Mouse (Mus musculus): Measurements from ENCODE around the gene Depp1. TPM values are rescaled to one million over a fixed set of nuclear protein-coding genes. Genes with fewer than 3 reads are reported as not detected.
A peak's percentile ranks its signal among the peaks of the same experiment; 100 is the strongest.
"Not testable (repeated sequence)": the region's sequence is repeated elsewhere in the genome, so short reads cannot be mapped to it uniquely, and the experiment has no call there.

Depp1 gene
- total RNA-seq (2014; rRNA removed) (1.4 and 5.0 TPM in 2 replicates), polyA plus RNA-seq (2015; fragmentation: Nextera tagmentation; extraction: Ambion mirVana) (3.1 TPM in 2 replicates)

GRCm38 (mm10) chr6:116650406-116650805, at the start of gene Depp1:
TSS of gene Depp1 (plus strand) at chr6:116650609.
- Histone ChIP-seq H3K4me1 (ENCODE audit: insufficient read depth, low read length) (no peaks in the 10 kb centered on the region), H3K27me3 (ENCODE audit: insufficient read depth, low read length) (no peaks in the 10 kb centered on the region), H3K9ac (replicated peaks; ENCODE audit: low read length, poor library complexity, severe bottlenecking) (no peak within 1 kb of the TSS), H3K4me2 (ENCODE audit: low read depth, low read length, poor library complexity, severe bottlenecking) (no peak within 1 kb of the TSS), H3K4me3 (ENCODE audit: low read depth, low read length) (no peak within 1 kb of the TSS), H3K9me3 (ENCODE audit: low read length) (no peaks in the 10 kb centered on the region), H3K36me3 (ENCODE audit: insufficient read depth, low read length) (no peaks in the 10 kb centered on the region), H3K27ac (ENCODE audit: low read depth, low read length) (no peak within 1 kb of the TSS)
- no peak for TF ChIP-seq CTCF (IDR thresholded peaks at IDR 0.05)
- ATAC-seq (ENCODE audit: low FRiP score) = no peak
- WGBS = 72% methylated on average over 6 of the region's 6 CpGs
- no peak for DNase-seq (ENCODE audit: low spot score)

GRCm38 (mm10) chr6:116600969-116601368, 49.4 kb upstream of the Depp1 start:
- not testable (repeated sequence) for DNase-seq (ENCODE audit: low spot score); H3K4me1 ChIP-seq (ENCODE audit: insufficient read depth, low read length); H3K9me3 ChIP-seq (ENCODE audit: low read length); H3K27ac ChIP-seq (ENCODE audit: low read depth, low read length); H3K4me2 ChIP-seq (ENCODE audit: low read depth, low read length, poor library complexity, severe bottlenecking); H3K4me3 ChIP-seq (ENCODE audit: low read depth, low read length); H3K36me3 ChIP-seq (ENCODE audit: insufficient read depth, low read length); H3K9ac ChIP-seq (replicated peaks; ENCODE audit: low read length, poor library complexity, severe bottlenecking); ATAC-seq (ENCODE audit: low FRiP score); H3K27me3 ChIP-seq (ENCODE audit: insufficient read depth, low read length)

- Histone ChIP-seq H3K9ac (replicated peaks; ENCODE audit: low read length, poor library complexity, severe bottlenecking) (no peak overlapping the region), H3K9me3 (ENCODE audit: low read length) (no peaks in the 10 kb centered on the region), H3K27ac (ENCODE audit: low read depth, low read length) (no peak overlapping the region), H3K36me3 (ENCODE audit: insufficient read depth, low read length) (no peaks in the 10 kb centered on the region), H3K27me3 (ENCODE audit: insufficient read depth, low read length) (no peaks in the 10 kb centered on the region), H3K4me1 (ENCODE audit: insufficient read depth, low read length) (no peaks in the 10 kb centered on the region), H3K4me3 (ENCODE audit: low read depth, low read length) (no peak overlapping the region), H3K4me2 (ENCODE audit: low read depth, low read length, poor library complexity, severe bottlenecking) (no peak overlapping the region)
- peak; percentile 41 for TF ChIP-seq CTCF (IDR thresholded peaks at IDR 0.05)
- ATAC-seq (ENCODE audit: low FRiP score) (no peak), DNase-seq (ENCODE audit: low spot score) (no peak)
- 45% methylated on average over 4 of the region's 4 CpGs for WGBS
These were observed 43.2 kb upstream of the Depp1 start for GRCm38 (mm10) chr6:116607230-116607629.

GRCm38 (mm10) chr6:116615719-116616118, 34.7 kb upstream of the Depp1 start:
- Histone ChIP-seq H3K27me3 (ENCODE audit: insufficient read depth, low read length) (no peaks in the 10 kb centered on the region), H3K27ac (ENCODE audit: low read depth, low read length) (no peak overlapping the region), H3K9ac (replicated peaks; ENCODE audit: low read length, poor library complexity, severe bottlenecking) (no peak overlapping the region), H3K4me3 (ENCODE audit: low read depth, low read length) (no peak overlapping the region), H3K4me2 (ENCODE audit: low read depth, low read length, poor library complexity, severe bottlenecking) (no peak overlapping the region), H3K9me3 (ENCODE audit: low read length) (no peaks in the 10 kb centered on the region), H3K4me1 (ENCODE audit: insufficient read depth, low read length) (no peaks in the 10 kb centered on the region), H3K36me3 (ENCODE audit: insufficient read depth, low read length) (no peaks in the 10 kb centered on the region)
- DNase-seq (ENCODE audit: low spot score) (no peak), ATAC-seq (ENCODE audit: low FRiP score) (no peak)
- no peak for TF ChIP-seq CTCF (IDR thresholded peaks at IDR 0.05)
- WGBS = 93% methylated on average over 2 of the region's 2 CpGs

- Histone ChIP-seq H3K4me1 (ENCODE audit: insufficient read depth, low read length) (no peaks in the 10 kb centered on the region), H3K4me2 (ENCODE audit: low read depth, low read length, poor library complexity, severe bottlenecking) (no peak overlapping the region), H3K4me3 (ENCODE audit: low read depth, low read length) (no peak overlapping the region), H3K9me3 (ENCODE audit: low read length) (no peaks in the 10 kb centered on the region), H3K27ac (ENCODE audit: low read depth, low read length) (no peak overlapping the region), H3K9ac (replicated peaks; ENCODE audit: low read length, poor library complexity, severe bottlenecking) (no peak overlapping the region), H3K36me3 (ENCODE audit: insufficient read depth, low read length) (no peaks in the 10 kb centered on the region), H3K27me3 (ENCODE audit: insufficient read depth, low read length) (no peaks in the 10 kb centered on the region)
- ATAC-seq (ENCODE audit: low FRiP score) (no peak), DNase-seq (ENCODE audit: low spot score) (no peak)
- TF ChIP-seq CTCF (IDR thresholded peaks at IDR 0.05) = peak; percentile 36
These were observed 32.3 kb upstream of the Depp1 start for GRCm38 (mm10) chr6:116618073-116618472.

GRCm38 (mm10) chr6:116621318-116622023, 28.9 kb upstream of the Depp1 start:
- 70% methylated on average over 8 of the region's 8 CpGs for WGBS
- Histone ChIP-seq H3K4me2 (ENCODE audit: low read depth, low read length, poor library complexity, severe bottlenecking) (no peak overlapping the region), H3K4me1 (ENCODE audit: insufficient read depth, low read length) (no peaks in the 10 kb centered on the region), H3K9me3 (ENCODE audit: low read length) (no peaks in the 10 kb centered on the region), H3K9ac (replicated peaks; ENCODE audit: low read length, poor library complexity, severe bottlenecking) (no peak overlapping the region), H3K27ac (ENCODE audit: low read depth, low read length) (no peak overlapping the region), H3K36me3 (ENCODE audit: insufficient read depth, low read length) (peaks cover 9% of the 10 kb centered on the region; the same call in 1 of the 2 replicates), H3K27me3 (ENCODE audit: insufficient read depth, low read length) (no peaks in the 10 kb centered on the region), H3K4me3 (ENCODE audit: low read depth, low read length) (no peak overlapping the region)
- no peak for DNase-seq (ENCODE audit: low spot score)
- TF ChIP-seq CTCF (IDR thresholded peaks at IDR 0.05) = no peak
- no peak for ATAC-seq (ENCODE audit: low FRiP score)

- H3K9me3 ChIP-seq (ENCODE audit: low read length); H3K9ac ChIP-seq (replicated peaks; ENCODE audit: low read length, poor library complexity, severe bottlenecking); H3K4me3 ChIP-seq (ENCODE audit: low read depth, low read length); DNase-seq (ENCODE audit: low spot score); H3K4me2 ChIP-seq (ENCODE audit: low read depth, low read length, poor library complexity, severe bottlenecking); ATAC-seq (ENCODE audit: low FRiP score); H3K27ac ChIP-seq (ENCODE audit: low read depth, low read length); H3K4me1 ChIP-seq (ENCODE audit: insufficient read depth, low read length); H3K27me3 ChIP-seq (ENCODE audit: insufficient read depth, low read length); H3K36me3 ChIP-seq (ENCODE audit: insufficient read depth, low read length): not testable (repeated sequence)
- 94% methylated on average over 9 of the region's 9 CpGs for WGBS
These were observed 24.0 kb upstream of the Depp1 start for GRCm38 (mm10) chr6:116626417-116626816.
